Mouse (Mus musculus): ENCODE results near the gene Suclg2. TPM values are rescaled to one million over a fixed set of nuclear protein-coding genes. Genes with fewer than 3 reads are reported as not detected.

Suclg2 gene
- polyA plus RNA-seq, 1 experiment = 3.9 TPM

DNA sequence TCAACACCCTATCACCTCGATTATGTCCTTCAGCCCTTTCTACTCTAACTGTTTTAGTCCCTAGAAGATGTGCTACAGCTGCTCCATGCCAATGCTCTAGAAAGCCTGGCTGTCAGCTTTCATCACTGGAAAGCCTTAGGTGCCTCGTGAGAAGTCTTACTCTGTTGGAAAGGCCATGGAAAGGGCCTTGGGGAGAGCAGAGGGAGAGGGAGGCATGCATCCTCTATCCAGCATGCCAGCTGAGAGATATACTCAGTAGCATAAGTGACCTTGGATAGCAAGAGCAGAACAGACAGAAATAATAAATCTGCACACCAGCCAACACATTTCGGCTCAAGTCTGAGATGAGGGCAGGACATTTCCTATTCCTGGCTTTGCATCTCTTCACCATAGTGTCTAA, 173.3 kb downstream of the Suclg2 start:
- WGBS = 89% methylated on average over 3 of the region's 3 CpGs
- Histone ChIP-seq H3K36me3 (ENCODE audit: control insufficient read depth, insufficient read depth, low read length) (peaks cover 2% of the 10 kb centered on the region; the same call in 1 of the 2 replicates), H3K27me3 (ENCODE audit: control insufficient read depth, insufficient read depth, low read length) (no peaks in the 10 kb centered on the region), H3K4me3 (ENCODE audit: extremely low read depth, insufficient read depth, insufficient read length) (no peak overlapping the region), H3K27ac (ENCODE audit: insufficient read depth, low read length) (no peak overlapping the region), H3K4me1 (ENCODE audit: control insufficient read depth, insufficient read depth, insufficient read length) (no peaks in the 10 kb centered on the region)
- no peak for TF ChIP-seq POLR2A (IDR thresholded peaks at IDR 0.05; ENCODE audit: low read depth, low read length)
- TF ChIP-seq CTCF (IDR thresholded peaks at IDR 0.05; ENCODE audit: extremely low read depth, insufficient read depth, insufficient read length, insufficient replicate concordance) = no peak
- DNase-seq (ENCODE audit: low read depth in 1 of 2, low spot score in 2 of 2) = no peak

DNA sequence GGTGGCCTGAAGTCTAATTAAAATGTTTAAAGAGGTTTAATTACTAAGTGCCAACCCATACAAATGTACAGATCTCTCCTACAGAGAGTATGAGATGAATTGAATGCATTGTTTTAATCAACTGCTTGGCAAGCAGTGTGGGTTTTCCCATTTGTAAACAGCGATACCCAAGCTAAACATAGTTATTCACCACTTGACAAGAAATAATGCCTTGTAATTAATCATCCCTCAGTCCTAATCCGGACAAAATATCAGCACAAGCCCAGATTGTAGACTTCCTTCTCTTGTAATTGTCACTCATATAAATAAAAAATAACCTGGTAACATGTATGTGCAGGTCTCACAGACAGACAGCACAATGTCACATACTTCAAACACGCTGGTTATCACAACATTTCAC, 183.4 kb downstream of the Suclg2 start:
- H3K4me3 ChIP-seq (ENCODE audit: extremely low read depth, insufficient read depth, insufficient read length) = no peak overlapping the region
- H3K4me1 ChIP-seq (ENCODE audit: control insufficient read depth, insufficient read depth, insufficient read length) = no peaks in the 10 kb centered on the region
- no peak overlapping the region for H3K27ac ChIP-seq (ENCODE audit: insufficient read depth, low read length)
- no peak for DNase-seq (ENCODE audit: low read depth in 1 of 2, low spot score in 2 of 2)
- TF ChIP-seq POLR2A (IDR thresholded peaks at IDR 0.05; ENCODE audit: low read depth, low read length) = no peak
- TF ChIP-seq CTCF (IDR thresholded peaks at IDR 0.05; ENCODE audit: extremely low read depth, insufficient read depth, insufficient read length, insufficient replicate concordance) = no peak
- H3K27me3 ChIP-seq (ENCODE audit: control insufficient read depth, insufficient read depth, low read length) = no peaks in the 10 kb centered on the region
- 89% methylated on average over 3 of the region's 3 CpGs for WGBS
- no peaks in the 10 kb centered on the region for H3K36me3 ChIP-seq (ENCODE audit: control insufficient read depth, insufficient read depth, low read length)

DNA sequence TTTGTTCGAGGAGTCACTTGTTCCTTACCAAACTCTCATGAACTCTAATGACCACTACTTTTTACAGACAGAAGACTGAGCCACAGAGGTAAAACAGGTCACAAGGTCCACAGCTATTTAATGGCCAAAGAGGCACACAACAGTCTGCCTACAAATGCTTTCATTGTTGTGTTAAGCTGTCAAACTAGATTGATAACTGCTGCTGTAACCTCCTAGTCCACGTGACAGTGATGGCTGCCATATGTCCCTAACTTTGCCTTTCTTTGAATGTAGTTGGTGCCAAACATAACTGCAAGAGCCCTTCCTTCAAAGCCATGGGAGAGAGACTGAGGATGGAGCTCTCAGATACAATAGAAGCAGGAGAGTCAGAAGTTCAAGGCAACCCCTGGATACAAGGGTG, 198.8 kb downstream of the Suclg2 start:
- no peaks in the 10 kb centered on the region for H3K4me1 ChIP-seq (ENCODE audit: control insufficient read depth, insufficient read depth, insufficient read length)
- TF ChIP-seq CTCF (IDR thresholded peaks at IDR 0.05; ENCODE audit: extremely low read depth, insufficient read depth, insufficient read length, insufficient replicate concordance) (no peak), POLR2A (IDR thresholded peaks at IDR 0.05; ENCODE audit: low read depth, low read length) (no peak)
- no peak for DNase-seq (ENCODE audit: low read depth in 1 of 2, low spot score in 2 of 2)
- H3K36me3 ChIP-seq (ENCODE audit: control insufficient read depth, insufficient read depth, low read length) = no peaks in the 10 kb centered on the region
- H3K27ac ChIP-seq (ENCODE audit: insufficient read depth, low read length) = no peak overlapping the region
- WGBS = 88% methylated on average over 2 of the region's 2 CpGs
- no peak overlapping the region for H3K4me3 ChIP-seq (ENCODE audit: extremely low read depth, insufficient read depth, insufficient read length)
- H3K27me3 ChIP-seq (ENCODE audit: control insufficient read depth, insufficient read depth, low read length) = no peaks in the 10 kb centered on the region

DNA sequence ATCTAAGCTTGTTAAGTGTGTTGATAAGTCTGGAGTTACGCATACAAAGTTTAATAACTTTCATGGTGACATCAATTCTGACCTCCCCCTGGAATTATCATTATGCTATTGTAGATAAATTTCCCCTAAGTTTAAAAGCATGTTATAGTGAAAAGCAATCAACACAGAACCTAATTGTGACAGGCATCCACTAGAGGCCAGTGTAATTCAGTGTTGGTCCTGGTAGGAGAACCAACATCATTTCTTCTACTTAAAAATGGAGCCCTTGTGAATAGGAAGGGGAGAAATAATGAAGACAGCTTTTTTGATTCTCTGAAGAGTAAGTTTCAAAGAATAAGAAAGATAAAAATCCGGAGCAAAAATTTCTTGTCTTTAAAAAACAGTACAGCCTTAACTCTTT, 200.2 kb downstream of the Suclg2 start:
- H3K36me3 ChIP-seq (ENCODE audit: control insufficient read depth, insufficient read depth, low read length) = no peaks in the 10 kb centered on the region
- H3K4me1 ChIP-seq (ENCODE audit: control insufficient read depth, insufficient read depth, insufficient read length) = no peaks in the 10 kb centered on the region
- DNase-seq (ENCODE audit: low read depth in 1 of 2, low spot score in 2 of 2) = no peak
- TF ChIP-seq POLR2A (IDR thresholded peaks at IDR 0.05; ENCODE audit: low read depth, low read length) (no peak), CTCF (IDR thresholded peaks at IDR 0.05; ENCODE audit: extremely low read depth, insufficient read depth, insufficient read length, insufficient replicate concordance) (no peak)
- no peaks in the 10 kb centered on the region for H3K27me3 ChIP-seq (ENCODE audit: control insufficient read depth, insufficient read depth, low read length)
- H3K27ac ChIP-seq (ENCODE audit: insufficient read depth, low read length) = no peak overlapping the region
- 83% methylated on average over 2 of the region's 2 CpGs for WGBS
- H3K4me3 ChIP-seq (ENCODE audit: extremely low read depth, insufficient read depth, insufficient read length) = no peak overlapping the region

GRCm38 (mm10) chr6:95515721-95516120, 202.9 kb downstream of the Suclg2 start:
- Histone ChIP-seq H3K4me3 (ENCODE audit: extremely low read depth, insufficient read depth, insufficient read length) (no peak overlapping the region), H3K4me1 (ENCODE audit: control insufficient read depth, insufficient read depth, insufficient read length) (no peaks in the 10 kb centered on the region), H3K27me3 (ENCODE audit: control insufficient read depth, insufficient read depth, low read length) (no peaks in the 10 kb centered on the region), H3K36me3 (ENCODE audit: control insufficient read depth, insufficient read depth, low read length) (no peaks in the 10 kb centered on the region), H3K27ac (ENCODE audit: insufficient read depth, low read length) (no peak overlapping the region)
- TF ChIP-seq POLR2A (IDR thresholded peaks at IDR 0.05; ENCODE audit: low read depth, low read length) = no peak
- TF ChIP-seq CTCF (IDR thresholded peaks at IDR 0.05; ENCODE audit: extremely low read depth, insufficient read depth, insufficient read length, insufficient replicate concordance) = no peak
- 70% methylated on average over 5 of the region's 5 CpGs for WGBS
- DNase-seq (ENCODE audit: low read depth in 1 of 2, low spot score in 2 of 2) = no peak

- Histone ChIP-seq H3K4me3 (ENCODE audit: extremely low read depth, insufficient read depth, insufficient read length) (no peak overlapping the region), H3K4me1 (ENCODE audit: control insufficient read depth, insufficient read depth, insufficient read length) (no peaks in the 10 kb centered on the region), H3K27ac (ENCODE audit: insufficient read depth, low read length) (no peak overlapping the region), H3K36me3 (ENCODE audit: control insufficient read depth, insufficient read depth, low read length) (no peaks in the 10 kb centered on the region), H3K27me3 (ENCODE audit: control insufficient read depth, insufficient read depth, low read length) (no peaks in the 10 kb centered on the region)
- DNase-seq (ENCODE audit: low read depth in 1 of 2, low spot score in 2 of 2) = no peak
- TF ChIP-seq POLR2A (IDR thresholded peaks at IDR 0.05; ENCODE audit: low read depth, low read length) (no peak), CTCF (IDR thresholded peaks at IDR 0.05; ENCODE audit: extremely low read depth, insufficient read depth, insufficient read length, insufficient replicate concordance) (no peak)
- WGBS = 92% methylated on average over 10 of the region's 10 CpGs
Measured at GRCm38 (mm10) chr6:95514726-95515125, 203.9 kb downstream of the Suclg2 start.

DNA sequence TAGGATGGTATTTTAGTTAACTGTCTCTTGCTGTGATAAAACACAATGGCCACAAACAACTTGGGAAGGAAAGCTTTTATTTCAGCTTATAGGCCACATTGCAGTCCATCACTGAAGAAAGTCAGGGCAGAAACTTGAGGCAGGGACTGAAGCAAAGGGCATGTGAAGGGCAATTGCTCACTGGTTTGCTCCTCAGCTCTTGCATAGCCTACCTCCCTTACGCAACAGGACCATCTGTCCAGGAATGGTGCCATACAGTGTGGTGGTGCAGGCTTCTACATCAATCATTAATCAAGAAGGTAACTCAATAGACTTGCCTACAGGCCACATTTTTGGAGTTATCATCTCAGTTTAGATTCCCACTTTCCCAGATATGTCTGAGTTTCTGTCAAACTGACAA, 206.9 kb downstream of the Suclg2 start:
- no peaks in the 10 kb centered on the region for H3K4me1 ChIP-seq (ENCODE audit: control insufficient read depth, insufficient read depth, insufficient read length)
- H3K4me3 ChIP-seq (ENCODE audit: extremely low read depth, insufficient read depth, insufficient read length) = no peak overlapping the region
- no peaks in the 10 kb centered on the region for H3K36me3 ChIP-seq (ENCODE audit: control insufficient read depth, insufficient read depth, low read length)
- DNase-seq (ENCODE audit: low read depth in 1 of 2, low spot score in 2 of 2) = no peak
- 95% methylated on average over 1 of the region's 1 CpGs for WGBS
- TF ChIP-seq CTCF (IDR thresholded peaks at IDR 0.05; ENCODE audit: extremely low read depth, insufficient read depth, insufficient read length, insufficient replicate concordance) (no peak), POLR2A (IDR thresholded peaks at IDR 0.05; ENCODE audit: low read depth, low read length) (no peak)
- H3K27me3 ChIP-seq (ENCODE audit: control insufficient read depth, insufficient read depth, low read length) = no peaks in the 10 kb centered on the region
- H3K27ac ChIP-seq (ENCODE audit: insufficient read depth, low read length) = no peak overlapping the region

All from spleen, adult 2 months (tissue).